Mouse (Mus musculus) embryonic facial prominence, embryonic 11.5 days (tissue): Measurements from ENCODE around the gene BC029722. TPM values are rescaled to one million over a fixed set of nuclear protein-coding genes. Genes with fewer than 3 reads are reported as not detected.

ENCODE experiments used
- ATAC-seq: fragments of 200-750 bp; cut with Nextera tagmentation; replicated peaks from 2 replicates; pipeline ENCODE4 v1.8.0; 2017; ENCODE audit warnings: low read depth; ENCODE audit not compliant: insufficient number of reproducible peaks, low FRiP score, low TSS enrichment
- DNase-seq: peaks from one replicate; pipeline ENCODE4 v3.0.0-alpha.2; 2015; ENCODE audit warnings: low spot score
- H3K27ac ChIP-seq: fragments of 300-500 bp; sonication (generic); replicated peaks from 2 replicates; pipeline ENCODE4 v1.5.1; 2014; ENCODE audit warnings: mild to moderate bottlenecking, low read depth, low read length, control low read depth
- H3K27me3 ChIP-seq: fragments of 300-500 bp; sonication (generic); 2 replicates; pipeline ENCODE4 v1.6.1; 2014; ENCODE audit warnings: mild to moderate bottlenecking, low read length, moderate library complexity, mixed read lengths; ENCODE audit not compliant: control insufficient read depth, insufficient read depth
- H3K36me3 ChIP-seq: fragments of 300-500 bp; sonication (generic); replicated peaks from 2 replicates; pipeline ENCODE4 v1.6.1; 2014; ENCODE audit warnings: low read depth, mild to moderate bottlenecking, low read length, moderate library complexity, mixed read lengths; ENCODE audit not compliant: control insufficient read depth, insufficient read depth
- H3K4me1 ChIP-seq: fragments of 300-500 bp; sonication (generic); 2 replicates; pipeline ENCODE4 v1.6.1; 2014; ENCODE audit warnings: low read length, mixed read lengths; ENCODE audit not compliant: control insufficient read depth, insufficient read depth
- H3K4me2 ChIP-seq: fragments of 300-500 bp; sonication (generic); 2 replicates; pipeline ENCODE4 v1.6.1; 2014; ENCODE audit warnings: low read depth, mild to moderate bottlenecking, control low read depth, low read length, moderate library complexity
- H3K4me3 ChIP-seq: fragments of 300-500 bp; sonication (generic); 2 replicates; pipeline ENCODE4 v1.5.1; 2014; ENCODE audit warnings: low read depth, low read length, control low read depth
- H3K9ac ChIP-seq: fragments of 300-500 bp; sonication (generic); replicated peaks from 2 replicates; pipeline ENCODE4 v1.6.1; 2014; ENCODE audit warnings: mild to moderate bottlenecking, control low read depth, low read length
- H3K9me3 ChIP-seq: fragments of 300-500 bp; sonication (generic); replicated peaks from 2 replicates; pipeline ENCODE4 v1.6.1; 2016; ENCODE audit warnings: mild to moderate bottlenecking, low read length, inconsistent platforms, mixed read lengths; ENCODE audit not compliant: control insufficient read depth
- WGBS: fragments of 180-500 bp; shearing (Covaris S2); extraction: QIAGEN DNeasy Blood & Tissue Kit; methylation state at CpG from one replicate; pipeline ENCODE4 v1.1.7; 2014; 5-methylcytosine and 5-hydroxymethylcytosine counted together
- polyA plus RNA-seq: library from polyadenylated mRNA; unstranded; fragments of >200 nt; fragmentation: Nextera tagmentation; extraction: Ambion mirVana; gene quantifications from 2 replicates; pipeline ENCODE4 v1.2.1, GENCODE M21; 2014

The BC029722 gene
- polyA plus RNA-seq, 1 experiment from 2014 or later = 5.7 TPM

- H3K27me3 ChIP-seq = no peaks in the 10 kb centered on the region
- no peak overlapping the region for H3K4me2 ChIP-seq
- ATAC-seq (no peak), DNase-seq (no peak)
- no peaks in the 10 kb centered on the region for H3K4me1 ChIP-seq
- H3K9me3 ChIP-seq = no peaks in the 10 kb centered on the region
- H3K4me3 ChIP-seq = no peak overlapping the region
- H3K27ac ChIP-seq = no peak overlapping the region
- H3K9ac ChIP-seq = no peak overlapping the region
- 90% methylated on average over 6 of the region's 6 CpGs for WGBS
- H3K36me3 ChIP-seq = no peaks in the 10 kb centered on the region
Measured at GRCm38 (mm10) chr2:155805925-155806255, 13.3 kb downstream of the BC029722 start.

GRCm38 (mm10) chr2:155805231-155805924 lies 13.8 kb downstream of the BC029722 start:
- H3K4me1 ChIP-seq = no peaks in the 10 kb centered on the region
- no peak overlapping the region for H3K27ac ChIP-seq
- no peaks in the 10 kb centered on the region for H3K9me3 ChIP-seq
- H3K4me3 ChIP-seq = no peak overlapping the region
- no peaks in the 10 kb centered on the region for H3K27me3 ChIP-seq
- H3K9ac ChIP-seq = no peak overlapping the region
- H3K36me3 ChIP-seq = no peaks in the 10 kb centered on the region
- no peak for DNase-seq
- H3K4me2 ChIP-seq = no peak overlapping the region
- ATAC-seq = no peak
- WGBS = 63% methylated on average over 6 of the region's 6 CpGs

- Histone ChIP-seq H3K9ac (no peak overlapping the region), H3K27ac (no peak overlapping the region), H3K4me1 (no peaks in the 10 kb centered on the region), H3K4me2 (no peak overlapping the region), H3K9me3 (no peaks in the 10 kb centered on the region), H3K36me3 (no peaks in the 10 kb centered on the region), H3K27me3 (no peaks in the 10 kb centered on the region), H3K4me3 (no peak overlapping the region)
- 76% methylated on average over 5 of the region's 5 CpGs for WGBS
- DNase-seq = no peak
- no peak for ATAC-seq
Measured at GRCm38 (mm10) chr2:155804053-155804452, 15.2 kb downstream of the BC029722 start.

DNA sequence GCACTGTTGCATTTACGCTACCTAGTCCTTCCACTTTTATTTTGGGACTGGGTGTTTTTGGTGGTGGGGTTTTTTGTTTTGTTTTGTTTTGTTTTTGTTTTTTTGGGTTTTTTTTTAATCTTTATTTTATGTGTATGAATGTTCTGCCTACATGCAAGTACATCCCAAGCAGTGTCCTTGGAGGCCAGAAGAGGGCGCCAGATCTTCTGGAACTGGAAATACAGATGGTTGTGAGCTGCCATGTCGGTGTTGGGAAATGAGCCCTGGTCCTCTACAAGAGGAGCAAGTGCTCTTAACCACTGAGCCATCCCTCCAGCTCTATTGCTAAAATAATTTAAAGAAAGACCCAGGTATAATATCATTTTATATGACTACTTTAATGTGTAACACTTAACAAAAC lies 16.5 kb downstream of the BC029722 start:
- DNase-seq = peak; percentile 5
- WGBS = 56% methylated on average over 3 of the region's 3 CpGs
- Histone ChIP-seq H3K27me3 (no peaks in the 10 kb centered on the region), H3K4me2 (no peak overlapping the region), H3K4me1 (no peaks in the 10 kb centered on the region), H3K9ac (no peak overlapping the region), H3K27ac (no peak overlapping the region), H3K4me3 (no peak overlapping the region), H3K9me3 (no peaks in the 10 kb centered on the region), H3K36me3 (no peaks in the 10 kb centered on the region)
- ATAC-seq = no peak

- no peak overlapping the region for H3K27ac ChIP-seq
- ATAC-seq (no peak), DNase-seq (no peak)
- WGBS = 70% methylated on average over 3 of the region's 3 CpGs
- no peaks in the 10 kb centered on the region for H3K36me3 ChIP-seq
- H3K4me2 ChIP-seq = no peak overlapping the region
- H3K4me1 ChIP-seq = no peaks in the 10 kb centered on the region
- H3K4me3 ChIP-seq = no peak overlapping the region
- H3K27me3 ChIP-seq = no peaks in the 10 kb centered on the region
- no peaks in the 10 kb centered on the region for H3K9me3 ChIP-seq
- no peak overlapping the region for H3K9ac ChIP-seq
Measured at GRCm38 (mm10) chr2:155798613-155799012, 20.6 kb downstream of the BC029722 start.

DNA sequence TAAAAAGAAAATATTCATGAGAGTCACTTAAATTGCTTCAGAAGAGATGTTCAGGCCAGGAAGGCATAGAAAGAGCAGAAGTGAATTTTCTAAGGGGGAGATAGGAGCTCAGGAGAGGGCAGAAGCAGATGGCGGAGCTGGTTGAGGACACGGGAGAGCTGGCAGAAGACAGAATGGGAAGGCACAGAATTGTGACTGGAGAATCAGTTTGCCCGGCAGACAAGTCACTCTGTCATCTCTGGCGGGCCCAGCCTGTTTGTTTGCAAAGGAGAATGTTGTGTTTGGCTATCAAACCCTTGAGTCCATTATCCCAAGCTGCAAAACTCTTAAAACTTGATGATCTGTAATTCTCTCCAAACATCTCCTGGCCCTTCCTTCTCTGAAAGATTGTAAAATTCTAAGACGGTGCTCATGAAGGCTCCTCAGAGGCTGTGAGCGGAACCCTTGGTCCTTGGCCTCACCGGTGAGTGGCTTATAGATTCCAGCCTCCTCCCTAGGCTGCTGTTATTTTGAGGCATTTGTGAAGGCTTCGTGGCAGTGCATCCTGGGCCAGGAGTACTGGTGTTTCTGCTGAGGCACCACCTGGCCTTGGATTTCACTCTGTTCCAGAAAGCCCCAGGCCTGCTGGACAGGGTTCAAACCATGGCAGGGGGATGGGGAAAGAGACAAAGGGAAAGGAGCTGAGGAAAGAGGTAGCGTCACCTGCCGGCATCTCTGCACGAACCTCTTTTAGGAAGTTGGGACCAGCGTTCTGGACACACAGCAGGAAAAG lies 24.4 kb downstream of the BC029722 start:
- Histone ChIP-seq H3K9ac (no peak overlapping the region), H3K36me3 (no peaks in the 10 kb centered on the region), H3K4me3 (no peak overlapping the region), H3K27ac (no peak overlapping the region), H3K9me3 (no peaks in the 10 kb centered on the region), H3K4me2 (no peak overlapping the region), H3K4me1 (no peaks in the 10 kb centered on the region), H3K27me3 (no peaks in the 10 kb centered on the region)
- 90% methylated on average over 12 of the region's 12 CpGs for WGBS
- no peak for ATAC-seq
- DNase-seq = no peak

GRCm38 (mm10) chr2:155792899-155793298 lies 26.3 kb downstream of the BC029722 start:
- no peaks in the 10 kb centered on the region for H3K9me3 ChIP-seq
- H3K36me3 ChIP-seq = no peaks in the 10 kb centered on the region
- H3K27me3 ChIP-seq = no peaks in the 10 kb centered on the region
- no peak overlapping the region for H3K4me2 ChIP-seq
- H3K9ac ChIP-seq = no peak overlapping the region
- 29% methylated on average over 12 of the region's 12 CpGs for WGBS
- no peaks in the 10 kb centered on the region for H3K4me1 ChIP-seq
- no peak overlapping the region for H3K4me3 ChIP-seq
- no peak for DNase-seq
- H3K27ac ChIP-seq = no peak overlapping the region
- no peak for ATAC-seq
